Mouse (Mus musculus) bone marrow macrophage, adult 2 months (primary cell): ENCODE data around the gene Gramd4.

Source experiments
- CTCF ChIP-seq: IDR thresholded peaks from 2 replicates; pipeline ENCODE4 v1.5.1; 2012; ENCODE audit warnings: low read depth, mild to moderate bottlenecking, low read length, moderate library complexity
- POLR2A ChIP-seq: IDR thresholded peaks from 2 replicates; pipeline ENCODE4 v1.6.1; 2012; ENCODE audit warnings: mild to moderate bottlenecking, low read depth, low read length, borderline replicate concordance

GRCm38 (mm10) chr15:86186686-86187085, 129.2 kb downstream of the Gramd4 start:
- TF ChIP-seq POLR2A (0 out of 2 replicates have a peak, but pooled peaks have one; percentile 17), CTCF (0 out of 2 replicates have a peak, but pooled peaks have one; percentile 11)
